Mouse (Mus musculus) cerebellum, adult 9-11 months (tissue): ENCODE results near the gene Hoxb7.

Source experiments
- DNase-seq: peaks from one replicate; pipeline ENCODE4 v3.0.0; 2022

Hoxb7 gene

DNA sequence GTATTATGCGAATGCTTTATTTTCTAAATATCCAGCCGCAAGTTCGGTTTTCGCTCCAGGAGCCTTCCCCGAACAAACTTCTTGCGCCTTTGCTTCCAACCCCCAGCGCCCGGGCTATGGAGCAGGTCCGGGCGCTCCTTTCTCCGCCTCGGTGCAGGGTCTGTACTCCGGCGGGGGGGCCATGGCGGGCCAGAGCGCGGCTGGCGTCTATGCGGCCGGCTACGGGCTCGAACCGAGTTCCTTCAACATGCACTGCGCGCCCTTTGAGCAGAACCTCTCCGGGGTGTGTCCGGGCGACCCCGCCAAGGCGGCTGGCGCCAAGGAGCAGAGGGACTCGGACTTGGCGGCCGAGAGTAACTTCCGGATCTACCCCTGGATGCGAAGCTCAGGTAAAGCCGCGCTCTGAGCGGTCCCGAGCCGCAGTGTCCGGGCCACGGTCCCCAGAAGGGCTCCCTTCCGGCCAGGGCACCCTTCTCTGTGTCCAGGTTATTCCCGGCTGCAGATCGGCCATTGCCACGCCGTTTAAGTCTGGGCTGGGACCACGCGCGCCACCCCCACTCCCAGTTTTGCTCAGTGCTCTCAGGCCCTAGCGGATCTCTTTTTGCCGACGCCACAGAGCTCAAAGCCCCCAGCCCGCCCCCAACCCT, 439 bp downstream of the Hoxb7 start:
- no peak for DNase-seq

DNA sequence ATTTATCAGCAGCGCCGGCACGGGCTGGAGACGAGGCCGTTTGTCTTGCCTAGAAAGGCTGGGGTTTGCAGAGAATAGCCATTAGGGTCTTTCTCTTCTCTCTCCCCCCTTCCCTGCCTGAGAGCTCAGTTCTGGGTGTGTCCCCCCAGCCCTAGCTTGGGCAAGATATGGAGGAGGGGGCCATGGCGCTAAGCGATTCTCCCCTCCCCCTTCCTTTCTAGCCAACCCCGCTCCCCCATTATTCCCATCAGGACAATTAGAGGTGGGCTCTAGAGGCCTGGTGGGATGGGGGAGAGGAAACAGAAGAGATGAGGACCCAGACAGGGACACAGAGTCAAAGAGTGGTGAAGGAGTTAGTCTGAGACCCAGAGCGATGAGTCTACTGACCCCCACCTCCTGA, 988 bp downstream of the Hoxb7 start:
- no peak for DNase-seq

DNA sequence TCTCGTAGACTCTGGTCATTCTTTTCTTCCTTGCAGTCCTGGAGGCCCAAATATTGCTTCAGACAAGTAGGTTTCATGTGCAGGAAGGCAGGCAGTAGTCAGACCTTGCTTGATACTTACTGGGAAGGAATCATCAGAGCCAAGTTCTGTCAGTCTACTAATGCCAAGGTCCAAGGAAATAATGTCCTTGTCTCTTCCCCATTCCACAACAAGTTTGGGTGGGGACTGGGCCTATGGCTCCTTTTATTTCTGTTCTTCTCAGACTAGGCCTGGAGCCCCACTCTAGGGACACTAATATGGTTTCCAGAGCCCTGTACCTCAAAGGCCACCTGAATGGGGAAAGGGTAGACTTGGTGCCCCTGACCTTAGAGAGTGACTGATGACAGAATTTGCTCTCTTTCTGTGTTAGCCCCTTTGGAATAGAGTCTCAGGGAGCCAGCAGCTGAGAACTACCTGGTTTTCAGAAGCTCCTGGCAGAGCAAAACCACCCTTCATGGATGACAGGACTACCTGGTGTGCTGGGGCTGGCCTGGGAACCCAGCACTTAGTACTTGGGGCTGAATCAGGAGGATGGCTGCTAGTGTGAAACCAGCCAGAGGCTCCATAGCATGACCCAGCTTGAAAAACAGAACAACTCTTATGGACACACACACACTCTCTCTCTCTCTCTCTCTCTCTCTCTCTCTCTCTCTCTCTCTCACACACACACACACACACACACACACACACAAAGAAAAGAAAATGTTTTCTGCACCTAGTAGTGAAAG, 2.2 kb downstream of the Hoxb7 start:
- DNase-seq = no peak

DNA sequence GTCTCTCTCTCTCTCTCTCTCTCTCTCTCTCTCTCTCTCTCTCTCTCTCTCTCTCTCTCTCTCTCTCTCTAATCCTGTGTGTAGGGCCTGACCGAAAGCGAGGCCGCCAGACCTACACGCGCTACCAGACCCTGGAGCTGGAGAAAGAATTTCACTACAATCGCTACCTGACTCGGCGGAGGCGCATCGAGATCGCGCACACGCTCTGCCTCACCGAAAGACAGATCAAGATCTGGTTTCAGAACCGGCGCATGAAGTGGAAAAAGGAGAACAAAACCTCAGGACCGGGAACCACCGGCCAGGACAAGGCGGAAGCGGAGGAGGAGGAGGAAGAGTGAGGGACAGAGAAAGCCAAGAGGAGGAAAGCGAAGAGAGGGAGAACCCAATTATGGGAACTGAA, 2.9 kb downstream of the Hoxb7 start:
- no peak for DNase-seq

DNA sequence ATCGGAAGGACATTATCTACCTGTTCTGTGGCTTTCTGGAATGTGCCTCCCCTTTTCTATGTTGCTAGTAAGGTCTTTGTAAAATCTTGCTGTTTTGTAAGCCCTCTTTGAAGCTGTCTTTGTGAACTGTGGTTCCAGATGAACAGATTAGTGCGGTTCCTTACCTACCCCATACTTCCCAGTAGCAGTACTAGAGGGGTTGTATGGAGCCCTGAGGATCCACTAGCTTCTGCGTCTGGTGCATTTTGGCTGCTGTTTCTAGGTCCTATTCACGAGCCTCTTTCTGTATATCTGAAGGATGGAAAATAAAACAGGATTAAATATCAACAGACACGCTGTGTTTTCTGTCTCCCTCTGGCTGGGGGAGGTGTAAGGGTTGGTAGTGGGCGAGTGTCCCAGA, 3.4 kb downstream of the Hoxb7 start:
- no peak for DNase-seq

DNA sequence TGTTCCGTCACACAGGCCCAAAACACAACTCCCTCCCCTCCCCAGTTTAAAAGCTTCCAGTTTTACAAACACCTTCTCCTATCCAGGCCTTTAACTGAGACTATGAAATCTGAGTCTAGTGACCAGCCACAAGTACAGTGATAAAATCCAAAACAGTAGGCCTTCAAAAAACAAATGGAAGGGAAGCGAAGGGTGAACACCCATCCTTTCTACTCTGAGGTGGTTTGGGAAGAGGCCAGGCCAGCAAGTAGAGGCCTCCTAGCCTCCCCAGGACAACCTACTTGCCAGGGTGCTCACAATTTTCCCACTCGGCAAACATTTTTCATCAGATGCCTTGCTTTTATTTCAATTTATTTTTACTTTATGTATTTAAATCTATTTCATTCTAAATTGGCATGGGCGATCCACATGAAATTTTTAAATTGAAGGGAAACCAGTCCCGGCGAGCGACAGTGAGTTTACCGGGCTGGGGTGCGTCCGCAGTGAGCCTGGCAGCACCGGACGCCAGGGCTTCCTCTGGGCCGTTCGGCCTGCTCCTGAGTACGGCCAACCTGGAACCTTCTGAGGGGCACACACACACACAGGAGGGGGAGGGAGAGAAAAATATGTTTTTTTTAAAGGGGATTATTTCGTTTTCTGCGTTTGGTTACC, 4.4 kb downstream of the Hoxb7 start:
- no peak for DNase-seq

DNA sequence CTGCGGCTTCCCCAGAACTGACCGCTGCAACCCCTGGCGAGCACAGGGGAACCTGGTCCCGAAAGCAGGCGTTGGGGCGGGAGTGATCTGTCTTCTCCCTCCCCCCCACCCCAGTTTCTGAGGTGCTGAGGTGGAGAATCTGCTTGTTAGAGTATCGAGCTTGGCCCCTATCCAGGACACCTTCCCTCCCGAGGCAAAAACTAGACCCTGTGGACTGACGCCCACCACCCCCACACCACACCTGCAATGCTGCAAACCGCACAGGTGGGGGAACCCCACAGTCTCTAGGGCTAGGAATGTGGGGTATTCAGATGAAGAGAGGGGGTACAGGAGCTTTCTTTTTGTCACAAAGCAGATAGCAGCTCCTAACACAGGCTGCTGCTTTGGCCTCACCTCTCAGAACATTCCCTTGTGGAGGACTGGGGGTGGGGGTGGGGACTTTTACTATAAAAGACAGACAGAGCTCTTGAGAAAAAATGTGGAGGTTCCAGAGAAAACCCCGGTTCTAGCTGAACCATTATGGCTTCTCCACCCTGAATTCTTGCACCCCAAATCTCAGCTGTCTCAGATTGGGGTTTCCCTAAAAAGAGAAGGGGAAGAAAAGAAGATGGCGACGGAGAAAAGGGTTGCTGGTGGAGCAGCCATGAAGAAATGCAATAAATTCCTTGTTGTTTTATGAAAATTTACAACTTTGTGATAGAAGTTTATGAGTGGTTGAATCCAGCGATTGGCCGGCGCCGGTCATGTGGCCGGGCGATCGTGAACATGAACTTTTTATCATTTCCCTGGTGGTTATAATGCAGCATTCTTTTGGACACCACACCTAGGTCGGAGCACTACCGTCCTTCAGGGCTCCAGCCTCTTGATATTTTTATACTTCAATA, 5.5 kb downstream of the Hoxb7 start, which contains the start of gene Hoxb6:
Gene Hoxb6 (plus strand): TSS at position 796 of the 884 bp plus-strand sequence.
- DNase-seq = no peak

DNA sequence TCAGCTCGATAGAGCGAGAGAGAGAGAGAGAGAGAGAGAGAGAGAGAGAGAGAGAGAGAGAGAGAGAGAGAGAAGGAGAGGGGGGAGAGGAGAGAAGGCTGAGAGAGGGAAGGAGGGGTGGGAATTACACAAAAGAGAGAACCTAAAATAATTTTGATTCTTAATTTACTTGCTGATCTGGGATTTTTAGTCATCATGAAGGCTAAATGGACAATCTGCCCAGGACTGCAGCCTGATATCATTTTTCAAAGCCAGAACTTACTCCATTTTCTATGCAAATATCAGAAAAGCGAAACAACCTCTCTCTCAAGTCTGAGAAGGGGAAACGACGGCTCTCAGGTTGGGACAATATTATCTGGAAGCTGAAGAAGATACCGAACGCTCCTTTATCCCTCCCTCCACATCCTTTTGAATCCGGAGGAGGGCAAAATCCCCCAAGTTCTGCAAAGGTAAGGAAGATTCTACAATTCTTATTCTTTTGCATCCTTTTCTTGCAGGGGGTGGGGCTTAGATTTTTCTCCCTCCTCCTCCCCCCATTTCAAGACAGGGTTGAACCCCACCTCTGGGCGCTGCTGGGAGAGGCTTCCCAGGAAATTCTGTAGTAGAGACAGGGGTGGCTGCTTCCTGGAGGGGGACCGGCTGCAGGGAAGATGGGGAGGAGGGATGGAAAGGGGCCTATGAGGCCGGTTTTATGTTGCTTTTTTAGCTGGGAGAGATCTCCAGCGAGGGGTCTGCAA, 6.3 kb downstream of the Hoxb7 start:
- DNase-seq = no peak

DNA sequence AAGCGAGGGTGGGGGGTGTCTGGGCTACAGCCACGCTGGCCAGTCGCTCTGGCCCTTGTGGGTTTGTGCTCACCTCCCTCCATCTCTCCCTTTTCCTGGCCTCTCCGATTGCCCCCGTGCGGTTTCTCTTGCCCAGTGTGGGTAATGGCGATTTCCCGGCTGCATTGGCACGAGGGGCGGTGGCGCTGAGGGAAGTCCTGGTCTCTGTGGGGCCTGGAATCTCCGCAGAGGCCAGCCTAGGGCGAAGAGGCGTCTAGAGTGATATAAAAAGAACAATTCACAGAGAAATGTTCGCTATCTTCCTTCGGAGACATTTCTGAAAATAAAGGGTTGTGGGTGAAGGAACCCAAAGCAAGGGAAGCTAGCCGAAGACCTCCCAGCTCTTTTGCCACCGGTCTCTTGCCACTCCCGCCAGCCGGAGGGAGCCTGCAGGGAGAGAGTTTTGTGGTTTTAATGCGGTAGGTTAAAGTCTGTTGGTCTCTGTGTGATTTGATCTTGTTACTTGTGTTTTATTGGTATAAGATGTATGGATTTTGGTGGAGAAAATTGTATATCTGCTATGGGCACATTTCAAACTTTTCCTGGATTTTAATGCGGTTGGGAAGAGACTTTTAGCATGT, 7.0 kb downstream of the Hoxb7 start:
- DNase-seq = no peak

DNA sequence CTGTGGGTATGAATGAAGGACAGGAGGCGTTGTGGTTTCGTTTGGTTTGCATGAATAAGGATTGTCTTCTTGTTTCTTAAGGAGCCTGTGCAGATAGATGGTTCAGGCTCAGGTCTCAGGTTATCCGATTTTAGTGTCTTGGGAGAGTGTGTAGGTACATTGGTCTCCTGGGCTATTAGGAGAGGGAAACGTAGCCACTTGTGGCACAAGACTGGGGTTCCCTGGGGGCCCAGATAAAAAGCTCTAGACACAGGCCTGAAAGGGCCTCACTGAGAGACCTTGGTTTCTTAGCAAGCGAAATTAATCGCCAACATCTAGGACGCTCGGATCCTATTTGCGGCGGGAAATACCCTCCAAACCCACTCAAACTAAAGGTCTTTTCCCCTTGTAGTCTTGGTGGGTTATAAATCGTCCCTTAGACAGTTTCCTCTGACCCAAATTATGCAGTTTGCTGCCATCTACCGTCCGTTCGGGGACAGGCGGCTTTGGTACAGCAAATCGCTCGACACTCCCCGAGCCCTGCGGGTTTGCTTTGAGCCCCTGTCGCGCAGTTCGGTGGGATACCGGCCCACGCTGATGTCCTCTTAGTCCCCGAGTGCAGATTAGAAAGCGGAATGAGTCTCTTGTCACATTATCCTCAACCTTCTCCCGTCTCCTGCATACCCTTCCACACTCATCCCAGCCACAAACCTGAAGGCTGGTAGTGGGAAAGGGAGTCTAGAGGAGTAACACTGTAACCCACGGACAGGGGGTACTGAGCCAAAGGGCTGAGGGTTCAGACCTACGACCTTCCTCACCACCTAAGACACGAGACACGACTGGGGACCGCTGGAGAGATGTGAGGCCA, 8.0 kb downstream of the Hoxb7 start:
- DNase-seq = no peak

DNA sequence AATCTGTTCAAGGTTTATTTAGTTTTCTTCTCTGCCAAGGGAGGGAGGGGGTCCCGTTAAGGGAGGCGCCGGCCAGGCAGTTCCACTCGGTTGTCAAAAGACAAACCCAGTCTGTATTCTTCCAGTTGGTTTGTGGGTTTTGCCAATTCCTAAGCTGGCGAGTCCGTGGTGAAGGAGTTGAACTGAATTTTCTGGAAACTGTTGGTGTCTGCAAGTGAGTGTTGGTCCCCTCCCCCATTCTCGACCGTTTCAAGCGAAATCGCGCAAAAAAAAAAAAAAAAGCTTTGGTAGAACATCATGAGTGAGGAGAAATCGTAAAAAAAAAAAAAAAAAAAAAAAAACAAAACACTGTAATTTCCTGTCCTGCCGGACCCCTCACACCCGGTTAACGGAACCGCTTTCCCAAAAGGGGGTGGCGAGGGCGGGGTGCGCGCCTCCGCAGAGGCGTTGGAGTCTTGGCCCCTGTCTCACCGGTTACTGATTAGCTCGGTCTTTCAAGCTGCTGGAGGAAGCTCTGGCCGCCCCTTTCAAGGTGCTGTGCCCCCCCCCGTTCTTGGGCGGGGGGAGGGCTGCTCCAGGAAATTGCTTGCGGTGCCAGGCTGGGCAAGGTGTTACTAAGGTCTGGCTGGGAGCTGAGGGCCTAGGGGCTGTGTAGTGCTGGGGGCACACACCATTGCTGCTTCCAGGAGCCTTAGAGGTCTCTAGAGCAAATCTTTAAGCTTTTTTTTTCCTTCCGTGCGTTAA, 8.8 kb downstream of the Hoxb7 start:
- no peak for DNase-seq

DNA sequence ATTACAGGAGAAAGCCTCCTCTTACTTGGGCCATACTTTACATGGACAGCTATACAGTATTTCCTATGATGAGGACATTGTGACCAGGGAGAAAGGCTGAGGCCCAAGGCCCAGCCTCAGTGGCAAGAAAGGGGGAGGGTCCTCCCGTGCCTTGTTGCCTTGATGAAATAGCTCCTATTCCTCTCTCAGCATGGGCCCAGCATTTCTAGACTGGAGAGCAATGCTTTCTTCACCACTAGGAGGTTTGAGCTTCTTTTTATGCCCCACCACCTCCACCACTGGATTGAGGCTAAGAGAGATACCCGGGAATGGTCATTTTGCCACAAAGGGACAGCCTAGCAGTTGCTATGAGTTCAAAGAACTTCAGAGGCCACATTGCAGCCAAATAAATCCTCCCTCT, 10.6 kb downstream of the Hoxb7 start:
- DNase-seq = no peak

DNA sequence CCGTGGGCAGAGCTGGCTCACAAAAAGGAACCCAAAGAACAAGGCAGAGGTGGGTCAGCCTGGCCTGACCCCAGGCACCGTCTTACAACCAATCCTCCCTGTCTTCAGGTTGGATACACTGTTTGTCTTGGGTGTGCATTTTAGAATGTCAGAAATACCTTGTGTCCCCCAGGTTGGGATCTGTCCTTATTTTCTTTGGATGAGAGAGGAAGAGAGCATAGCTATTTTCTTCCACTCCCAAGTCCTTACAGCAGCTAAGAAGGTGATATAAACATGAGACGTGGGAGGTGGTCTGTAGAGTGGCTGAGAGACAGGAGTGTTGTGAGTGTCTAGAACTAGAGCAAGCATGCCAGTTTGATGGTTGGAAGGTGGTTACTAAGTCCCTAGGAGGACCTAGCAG, 11.0 kb downstream of the Hoxb7 start:
- DNase-seq = no peak

DNA sequence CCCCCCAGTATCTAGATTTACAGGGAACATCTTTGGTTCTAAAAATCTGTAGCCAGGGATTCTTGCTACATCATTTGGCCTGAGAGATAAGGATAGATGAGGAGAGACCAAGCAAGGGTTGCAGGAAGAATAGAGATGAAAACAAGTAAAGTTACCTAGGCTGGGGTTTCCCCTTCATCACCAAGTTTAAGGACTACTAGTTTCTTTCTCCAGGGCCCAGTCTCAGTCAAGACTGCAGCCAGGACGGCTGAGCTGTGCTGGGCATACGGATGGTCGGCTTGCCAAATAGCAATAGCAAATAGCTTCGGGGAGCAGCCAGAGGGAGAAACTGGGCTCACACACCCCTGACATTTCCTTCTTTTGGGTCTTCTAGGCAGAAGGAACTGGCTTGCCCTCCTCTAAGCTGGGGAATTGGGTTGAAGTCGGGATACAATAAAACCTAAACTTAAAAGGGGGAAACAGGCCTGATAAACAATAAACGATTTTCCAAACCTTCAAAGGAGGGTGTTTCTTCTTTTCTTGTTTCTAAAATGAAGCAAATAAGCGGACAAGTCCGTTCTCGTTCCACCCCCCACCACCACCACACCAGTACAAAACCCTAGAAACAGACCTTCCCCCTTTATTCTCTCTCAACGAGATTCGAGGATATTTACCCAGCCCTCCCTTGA, 11.7 kb downstream of the Hoxb7 start:
- no peak for DNase-seq

DNA sequence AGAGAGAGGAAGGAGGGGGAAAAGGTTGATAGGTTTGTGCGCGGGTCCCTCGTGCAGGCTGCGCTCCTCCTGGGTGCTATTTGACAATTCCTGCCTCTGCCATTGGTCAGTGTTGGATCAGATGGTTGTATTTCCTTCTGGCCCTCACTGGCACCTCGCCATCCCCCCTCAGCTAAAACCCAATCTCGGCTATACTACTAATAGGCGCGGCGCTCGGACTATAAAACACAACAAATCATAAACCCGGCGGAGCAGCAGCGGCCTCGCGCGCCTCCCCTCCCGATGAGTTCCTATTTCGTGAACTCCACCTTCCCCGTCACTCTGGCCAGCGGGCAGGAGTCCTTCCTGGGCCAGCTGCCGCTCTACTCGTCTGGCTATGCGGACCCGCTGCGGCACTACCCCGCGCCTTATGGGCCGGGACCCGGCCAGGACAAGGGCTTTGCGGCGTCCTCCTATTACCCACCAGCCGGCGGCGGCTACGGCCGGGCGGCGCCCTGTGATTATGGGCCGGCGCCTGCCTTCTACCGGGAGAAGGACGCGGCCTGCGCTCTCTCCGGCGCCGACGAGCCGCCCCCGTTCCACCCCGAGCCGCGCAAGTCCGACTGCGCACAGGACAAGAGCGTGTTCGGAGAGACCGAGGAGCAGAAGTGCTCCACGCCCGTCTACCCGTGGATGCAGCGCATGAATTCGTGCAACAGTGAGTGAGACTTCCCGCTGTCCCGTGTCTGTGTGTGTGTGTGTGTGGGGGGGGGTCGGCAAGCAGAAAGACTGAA, 12.7 kb downstream of the Hoxb7 start:
- DNase-seq = no peak

DNA sequence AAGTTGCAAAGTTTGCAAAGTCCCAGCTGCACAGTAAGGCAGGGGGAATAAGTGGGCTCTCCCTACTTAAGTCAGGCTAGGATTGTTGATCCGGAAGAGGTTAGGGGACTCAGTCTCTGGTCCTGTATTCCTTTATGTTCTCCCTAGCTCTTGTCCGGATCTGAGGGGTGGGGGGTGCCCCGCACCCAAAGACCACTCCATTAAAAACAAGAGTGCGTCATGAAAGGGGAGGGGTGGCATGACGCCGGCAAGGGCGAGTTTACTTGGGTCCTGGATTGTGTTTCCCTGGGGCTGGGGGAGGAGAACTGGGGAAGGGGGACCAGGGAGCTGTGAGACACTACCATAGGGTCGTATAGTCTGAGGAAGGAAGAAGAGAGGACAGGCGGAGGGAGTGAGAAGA, 13.4 kb downstream of the Hoxb7 start:
- no peak for DNase-seq

DNA sequence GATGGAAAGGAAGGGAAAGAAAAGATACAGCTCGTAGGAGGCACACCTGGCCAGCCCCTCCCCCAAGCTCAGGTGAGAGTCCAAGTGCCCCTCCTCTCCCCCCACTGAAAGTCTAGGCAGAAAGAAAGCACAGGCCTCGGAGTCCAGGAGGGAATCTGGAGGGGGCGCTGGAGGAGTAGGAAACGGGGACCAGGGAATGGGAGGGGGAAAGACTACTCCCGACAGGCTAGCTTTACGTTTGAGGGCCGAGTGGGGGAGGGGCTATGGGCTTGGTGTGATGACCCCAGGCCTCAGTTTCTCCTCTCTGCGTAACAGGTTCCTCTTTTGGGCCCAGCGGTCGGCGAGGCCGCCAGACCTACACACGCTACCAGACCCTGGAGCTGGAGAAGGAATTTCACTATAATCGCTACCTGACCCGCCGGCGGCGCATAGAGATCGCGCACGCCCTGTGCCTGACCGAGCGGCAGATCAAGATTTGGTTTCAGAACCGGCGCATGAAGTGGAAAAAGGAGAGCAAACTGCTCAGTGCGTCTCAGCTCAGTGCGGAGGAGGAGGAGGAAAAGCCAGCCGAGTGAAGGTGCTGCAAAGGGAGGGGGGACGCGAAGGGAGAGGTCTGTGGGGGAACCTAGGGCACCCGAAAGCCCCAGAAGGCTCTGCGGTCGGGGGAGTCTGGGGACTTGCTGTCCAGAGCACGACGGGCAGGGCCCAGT, 14.1 kb downstream of the Hoxb7 start:
- DNase-seq = no peak

DNA sequence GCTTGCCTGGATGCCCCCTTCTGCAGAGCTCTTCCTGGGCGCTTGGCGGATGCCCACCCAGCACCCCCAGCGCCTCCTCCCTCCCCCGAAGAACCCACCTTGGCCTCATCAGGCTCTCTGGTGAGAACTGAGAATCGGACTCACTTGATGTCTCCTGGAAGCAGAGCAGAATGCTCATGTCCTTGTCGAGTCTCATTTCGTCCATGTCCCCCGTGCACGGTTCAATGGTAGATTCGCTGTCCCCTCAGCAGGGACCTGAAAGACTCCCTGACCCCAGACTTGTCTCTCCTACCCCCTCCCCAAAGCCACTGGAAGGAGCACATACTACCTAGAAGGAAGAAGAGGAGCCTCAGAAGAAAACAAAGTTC, 14.6 kb downstream of the Hoxb7 start:
- no peak for DNase-seq
